Mouse (Mus musculus): ENCODE data around the gene Nhsl1. TPM values are rescaled to one million over a fixed set of nuclear protein-coding genes. Genes with fewer than 3 reads are reported as not detected.

Nhsl1 gene
- polyA plus RNA-seq, 1 experiment, result 16.7 TPM

- H3K4me3 ChIP-seq (replicated peaks; ENCODE audit: insufficient read depth, low read depth, low read length), result peak overlapping the region; percentile 15
- H3K27ac ChIP-seq (ENCODE audit: insufficient read depth, low read length), result no peak overlapping the region
- H3K27me3 ChIP-seq (ENCODE audit: control insufficient read depth, insufficient read depth, low read length), result peaks cover 1% of the 10 kb centered on the region; the same call in 1 of the 2 replicates
- WGBS, result 15% methylated on average over 17 of the region's 17 CpGs
- TF ChIP-seq CTCF (IDR thresholded peaks at IDR 0.05; ENCODE audit: borderline replicate concordance, insufficient read depth, low read depth, low read length), result no peak
- TF ChIP-seq POLR2A (IDR thresholded peaks at IDR 0.05; ENCODE audit: borderline replicate concordance, insufficient read depth, low read length), result no peak
- peak; percentile 14 to 23 for DNase-seq
- H3K4me1 ChIP-seq (ENCODE audit: control insufficient read depth, insufficient read depth, low read length), result no peaks in the 10 kb centered on the region
Measured at GRCm38 (mm10) chr10:18469279-18470135, 150.7 kb downstream of the Nhsl1 start.

GRCm38 (mm10) chr10:18470351-18471060 is 151.7 kb downstream of the Nhsl1 start:
- Histone ChIP-seq H3K4me3 (replicated peaks; ENCODE audit: insufficient read depth, low read depth, low read length) (no peak overlapping the region), H3K4me1 (ENCODE audit: control insufficient read depth, insufficient read depth, low read length) (no peaks in the 10 kb centered on the region), H3K27me3 (ENCODE audit: control insufficient read depth, insufficient read depth, low read length) (peaks cover 1% of the 10 kb centered on the region; the same call in 1 of the 2 replicates), H3K27ac (ENCODE audit: insufficient read depth, low read length) (no peak overlapping the region)
- no peak for DNase-seq
- no peak for TF ChIP-seq CTCF (IDR thresholded peaks at IDR 0.05; ENCODE audit: borderline replicate concordance, insufficient read depth, low read depth, low read length)
- TF ChIP-seq POLR2A (IDR thresholded peaks at IDR 0.05; ENCODE audit: borderline replicate concordance, insufficient read depth, low read length), result no peak
- 64% methylated on average over 20 of the region's 20 CpGs for WGBS

GRCm38 (mm10) chr10:18471648-18472047 is 152.9 kb downstream of the Nhsl1 start:
- 91% methylated on average over 5 of the region's 5 CpGs for WGBS
- Histone ChIP-seq H3K4me3 (replicated peaks; ENCODE audit: insufficient read depth, low read depth, low read length) (no peak overlapping the region), H3K27ac (ENCODE audit: insufficient read depth, low read length) (no peak overlapping the region), H3K27me3 (ENCODE audit: control insufficient read depth, insufficient read depth, low read length) (peaks cover 1% of the 10 kb centered on the region; the same call in 1 of the 2 replicates), H3K4me1 (ENCODE audit: control insufficient read depth, insufficient read depth, low read length) (no peaks in the 10 kb centered on the region)
- no peak for TF ChIP-seq CTCF (IDR thresholded peaks at IDR 0.05; ENCODE audit: borderline replicate concordance, insufficient read depth, low read depth, low read length)
- no peak for DNase-seq

- WGBS, result 32% methylated on average over 6 of the region's 6 CpGs
- peak in 1 of 2 experiments; percentile 33 for DNase-seq
- Histone ChIP-seq H3K27ac (ENCODE audit: insufficient read depth, low read length) (no peak overlapping the region), H3K4me1 (ENCODE audit: control insufficient read depth, insufficient read depth, low read length) (no peaks in the 10 kb centered on the region), H3K27me3 (ENCODE audit: control insufficient read depth, insufficient read depth, low read length) (no peaks in the 10 kb centered on the region), H3K4me3 (replicated peaks; ENCODE audit: insufficient read depth, low read depth, low read length) (no peak overlapping the region)
- TF ChIP-seq CTCF (IDR thresholded peaks at IDR 0.05; ENCODE audit: borderline replicate concordance, insufficient read depth, low read depth, low read length) (no peak), POLR2A (IDR thresholded peaks at IDR 0.05; ENCODE audit: borderline replicate concordance, insufficient read depth, low read length) (no peak)
Measured at GRCm38 (mm10) chr10:18475126-18475525, 156.3 kb downstream of the Nhsl1 start.

- 85% methylated on average over 4 of the region's 4 CpGs for WGBS
- no peak for TF ChIP-seq POLR2A (IDR thresholded peaks at IDR 0.05; ENCODE audit: borderline replicate concordance, insufficient read depth, low read length)
- no peak for TF ChIP-seq CTCF (IDR thresholded peaks at IDR 0.05; ENCODE audit: borderline replicate concordance, insufficient read depth, low read depth, low read length)
- no peak for DNase-seq
Measured at GRCm38 (mm10) chr10:18478294-18478693, 159.5 kb downstream of the Nhsl1 start.

GRCm38 (mm10) chr10:18479285-18479684 is 160.5 kb downstream of the Nhsl1 start:
- Histone ChIP-seq H3K4me1 (ENCODE audit: control insufficient read depth, insufficient read depth, low read length) (0 out of 2 replicates have a peak, but pooled peaks cover 2% of the 10 kb centered on the region), H3K27ac (ENCODE audit: insufficient read depth, low read length) (no peak overlapping the region), H3K4me3 (replicated peaks; ENCODE audit: insufficient read depth, low read depth, low read length) (no peak overlapping the region), H3K27me3 (ENCODE audit: control insufficient read depth, insufficient read depth, low read length) (no peaks in the 10 kb centered on the region)
- TF ChIP-seq POLR2A (IDR thresholded peaks at IDR 0.05; ENCODE audit: borderline replicate concordance, insufficient read depth, low read length), result no peak
- TF ChIP-seq CTCF (IDR thresholded peaks at IDR 0.05; ENCODE audit: borderline replicate concordance, insufficient read depth, low read depth, low read length), result no peak
- WGBS, result 92% methylated on average over 3 of the region's 3 CpGs
- no peak for DNase-seq

More at GRCm38 (mm10) chr10:18478294-18478693, 159.5 kb downstream of the Nhsl1 start:
- Histone ChIP-seq H3K27ac (ENCODE audit: insufficient read depth, low read length) (no peak overlapping the region), H3K4me3 (replicated peaks; ENCODE audit: insufficient read depth, low read depth, low read length) (no peak overlapping the region), H3K27me3 (ENCODE audit: control insufficient read depth, insufficient read depth, low read length) (no peaks in the 10 kb centered on the region), H3K4me1 (ENCODE audit: control insufficient read depth, insufficient read depth, low read length) (0 out of 2 replicates have a peak, but pooled peaks cover 2% of the 10 kb centered on the region)

- TF ChIP-seq CTCF (IDR thresholded peaks at IDR 0.05; ENCODE audit: borderline replicate concordance, insufficient read depth, low read depth, low read length) (no peak), POLR2A (IDR thresholded peaks at IDR 0.05; ENCODE audit: borderline replicate concordance, insufficient read depth, low read length) (no peak)
- no peak for DNase-seq
- H3K27ac ChIP-seq (ENCODE audit: insufficient read depth, low read length), result no peak overlapping the region
- 0 out of 2 replicates have a peak, but pooled peaks cover 2% of the 10 kb centered on the region for H3K4me1 ChIP-seq (ENCODE audit: control insufficient read depth, insufficient read depth, low read length)
- no peak overlapping the region for H3K4me3 ChIP-seq (replicated peaks; ENCODE audit: insufficient read depth, low read depth, low read length)
- WGBS, result 82% methylated on average over 10 of the region's 10 CpGs
- no peaks in the 10 kb centered on the region for H3K27me3 ChIP-seq (ENCODE audit: control insufficient read depth, insufficient read depth, low read length)
Measured at GRCm38 (mm10) chr10:18480836-18481235, 162.1 kb downstream of the Nhsl1 start.

All from cerebellum, adult 2 months (tissue).